In the genomic region with DNA sequence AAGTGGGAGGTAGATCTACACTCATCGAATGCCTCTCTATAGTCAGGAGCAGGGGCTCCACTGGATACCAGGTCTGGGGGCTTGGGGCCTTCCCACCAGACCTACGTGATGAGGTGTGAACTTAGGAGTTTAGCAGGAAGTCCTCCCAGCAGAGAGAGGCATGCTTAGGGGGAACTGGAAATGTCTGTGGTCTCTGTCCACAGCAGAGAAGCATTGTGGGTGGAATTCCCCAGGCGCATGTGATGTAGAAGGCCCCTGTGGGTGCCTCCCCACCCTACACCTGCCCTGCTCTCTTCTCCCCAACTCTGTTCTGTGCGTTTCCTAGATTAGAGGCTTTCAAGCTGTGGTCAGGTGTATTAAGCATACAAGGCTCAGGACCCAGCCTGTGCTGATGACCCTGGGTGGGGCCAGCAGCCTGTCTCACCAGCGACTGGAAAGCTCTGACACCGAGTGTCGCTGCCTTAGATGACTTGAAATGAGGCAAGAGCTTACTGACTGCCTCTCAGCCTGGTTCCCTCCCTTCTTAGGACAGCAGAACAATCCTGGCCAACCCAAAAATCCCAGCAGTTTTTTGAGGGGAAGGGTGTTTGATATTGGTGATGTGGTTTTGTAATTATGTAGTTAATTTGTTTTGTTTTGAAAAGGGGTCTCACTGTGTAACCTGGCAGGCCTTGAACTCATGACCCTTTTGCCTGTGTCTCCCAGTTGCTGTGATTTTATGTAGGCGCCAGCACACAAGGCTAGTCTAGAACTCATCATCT, we compare ENCODE assay signal across 11 mouse cellular contexts. TPM values are rescaled to one million over a fixed set of nuclear protein-coding genes. Genes with fewer than 3 reads are reported as not detected.
DNase-seq lines count a peak whose midpoint lies in the region; ATAC-seq and TF ChIP-seq lines count a peak whose summit lies in the region.
"Had no signal": no experiment of that assay in that cellular context is flagged by ENCODE, and none has a peak within 500 bp of the region (broad histone marks: within the 10 kb centered on the region; RNA-seq: fewer than 3 reads in every experiment).

No protein-coding gene starts in this region.

- 86% methylated on average over 8 of the region's 8 CpGs for WGBS in kidney, embryonic 14.5 days
- WGBS in bone marrow, adult 2 months: 39% methylated on average over 8 of the region's 8 CpGs
- 94% methylated on average over 8 of the region's 8 CpGs for WGBS in neural tube, embryonic 13.5 days

- no peak overlapping the region for H3K4me3 ChIP-seq in kidney, embryonic 14.5 days (ENCODE audit: low read length)
- peak overlapping the region; percentile 1 for H3K4me3 ChIP-seq in bone marrow, adult 2 months (replicated peaks; ENCODE audit: control insufficient read depth, low read depth, low read length)
- H3K4me3 ChIP-seq in neural tube, embryonic 13.5 days: peak overlapping the region; percentile 6; the same call in 1 of the 2 replicates
- H3K4me3 ChIP-seq: limb, embryonic 13.5 days had no signal

- DNase-seq in kidney, adult 18-20 months: no peak
- DNase-seq in CD4-positive, CD25-positive, alpha-beta regulatory T cell, adult 2 months (ENCODE audit: low read depth, low spot score): peak; percentile 77
- DNase-seq in layer of hippocampus, adult 9-10 months (ENCODE audit: low spot score): no peak
- DNase-seq: embryo, embryonic 11 days had no signal

- TF ChIP-seq CTCF in bone marrow, adult 2 months (IDR thresholded peaks at IDR 0.05; ENCODE audit: control insufficient read depth, insufficient read depth, low read length): no peak

- H3K36me3 ChIP-seq in kidney, embryonic 14.5 days (ENCODE audit: control insufficient read depth, insufficient read depth, low read length): peaks cover 28% of the 10 kb centered on the region
- H3K36me3 ChIP-seq in neural tube, embryonic 13.5 days: peaks cover 55% of the 10 kb centered on the region

- H3K4me2 ChIP-seq in kidney, embryonic 14.5 days (replicated peaks; ENCODE audit: low read depth, low read length): no peak overlapping the region
- H3K4me2 ChIP-seq in neural tube, embryonic 13.5 days: peak overlapping the region; percentile 81; the same call in 1 of the 2 replicates

- no peak for ATAC-seq in kidney, embryonic 14.5 days (ENCODE audit: low FRiP score, low TSS enrichment)
- ATAC-seq in neural tube, embryonic 13.5 days (ENCODE audit: low read depth): no peak
- no peak for ATAC-seq in cerebellum, adult (ENCODE audit: insufficient number of reproducible peaks, low FRiP score, low TSS enrichment)
- ATAC-seq: forebrain, embryonic 16.5 days; hindbrain, postnatal 0 days had no signal

- no peaks in the 10 kb centered on the region for H3K9me3 ChIP-seq in kidney, embryonic 14.5 days (ENCODE audit: control insufficient read depth, low read length)
- H3K9me3 ChIP-seq in neural tube, embryonic 13.5 days: no peaks in the 10 kb centered on the region
- H3K9me3 ChIP-seq: limb, embryonic 13.5 days had no signal

- H3K9ac ChIP-seq in kidney, embryonic 14.5 days (ENCODE audit: low read depth, low read length): 0 out of 2 replicates have a peak overlapping the region, but pooled peaks have one; percentile 23
- peak overlapping the region; percentile 53; the same call in 1 of the 2 replicates for H3K9ac ChIP-seq in neural tube, embryonic 13.5 days

- TF ChIP-seq POLR2A in bone marrow, adult 2 months (IDR thresholded peaks at IDR 0.05; ENCODE audit: borderline replicate concordance, control insufficient read depth, low read depth, low read length): no peak

- H3K27ac ChIP-seq in kidney, embryonic 14.5 days (ENCODE audit: low read depth, low read length): no peak overlapping the region
- H3K27ac ChIP-seq in bone marrow, adult 2 months (ENCODE audit: control insufficient read depth, insufficient read depth, low read depth, low read length, poor library complexity): peak overlapping the region; percentile 71
- H3K27ac ChIP-seq in neural tube, embryonic 13.5 days (replicated peaks): no peak overlapping the region
- H3K27ac ChIP-seq: hindbrain, postnatal 0 days; limb, embryonic 13.5 days had no signal

- H3K27me3 ChIP-seq in kidney, embryonic 14.5 days (ENCODE audit: control insufficient read depth, insufficient read depth, low read length): no peaks in the 10 kb centered on the region
- no peaks in the 10 kb centered on the region for H3K27me3 ChIP-seq in neural tube, embryonic 13.5 days
- H3K27me3 ChIP-seq: limb, embryonic 13.5 days had no signal

- H3K4me1 ChIP-seq in kidney, embryonic 14.5 days (ENCODE audit: control insufficient read depth, insufficient read depth, low read length): peaks cover 16% of the 10 kb centered on the region
- peaks cover 9% of the 10 kb centered on the region; the same call in 1 of the 2 replicates for H3K4me1 ChIP-seq in bone marrow, adult 2 months (ENCODE audit: control insufficient read depth, insufficient read depth, low read length)
- peaks cover 52% of the 10 kb centered on the region for H3K4me1 ChIP-seq in neural tube, embryonic 13.5 days (replicated peaks)

RNA-seq across cellular contexts. Expression of a gene that starts 2.8 kb away (rescaled TPM):
- polyA plus RNA-seq in kidney, embryonic 14.5 days (2014; fragmentation: Nextera tagmentation; extraction: Ambion mirVana): 11.0 and 14.6 TPM in 2 replicates
- 24.8 and 42.3 TPM in 2 replicates for polyA plus RNA-seq in bone marrow, adult 2 months (2011; ENCODE audit: insufficient read depth, insufficient read length, low replicate concordance, missing spikeins)
- polyA plus RNA-seq in neural tube, embryonic 13.5 days (2015; fragmentation: Nextera tagmentation; extraction: Ambion mirVana): 21.1 and 25.8 TPM in 2 replicates

RNA-seq across cellular contexts. Expression of a gene that starts 23.5 kb away (rescaled TPM):
- 6,047 and 7,558 TPM in 2 replicates for polyA plus RNA-seq in kidney, embryonic 14.5 days (2014; fragmentation: Nextera tagmentation; extraction: Ambion mirVana)
- polyA plus RNA-seq in bone marrow, adult 2 months (2011; ENCODE audit: insufficient read depth, insufficient read length, low replicate concordance, missing spikeins): 659 and 720 TPM in 2 replicates
- 4,471 and 4,554 TPM in 2 replicates for polyA plus RNA-seq in neural tube, embryonic 13.5 days (2015; fragmentation: Nextera tagmentation; extraction: Ambion mirVana)

RNA-seq across cellular contexts. Expression of a gene that starts 52.5 kb away (rescaled TPM):
- polyA plus RNA-seq in kidney, embryonic 14.5 days (2014; fragmentation: Nextera tagmentation; extraction: Ambion mirVana): 654 and 761 TPM in 2 replicates
- 139 and 217 TPM in 2 replicates for polyA plus RNA-seq in bone marrow, adult 2 months (2011; ENCODE audit: insufficient read depth, insufficient read length, low replicate concordance, missing spikeins)
- 342 and 380 TPM in 2 replicates for polyA plus RNA-seq in neural tube, embryonic 13.5 days (2015; fragmentation: Nextera tagmentation; extraction: Ambion mirVana)
